Mouse (Mus musculus) liver, postnatal 0 days (tissue): ENCODE results near the gene Mfap3. TPM values are rescaled to one million over a fixed set of nuclear protein-coding genes. Genes with fewer than 3 reads are reported as not detected.
A peak's percentile ranks its signal among the peaks of the same experiment; 100 is the strongest.

Experiments
- ATAC-seq: fragments of 200-750 bp; cut with Nextera tagmentation; 2 replicates; pipeline ENCODE4 v1.8.0; 2017; ENCODE audit warnings: mild to moderate bottlenecking, moderate library complexity
- DNase-seq: peaks from one replicate; pipeline ENCODE4 v3.0.0-alpha.2; 2016
- H3K27ac ChIP-seq: fragments of 300-500 bp; sonication (generic); 2 replicates; pipeline ENCODE4 v1.5.1; 2014; ENCODE audit warnings: antibody characterized with exemption, moderate library complexity, mild to moderate bottlenecking, low read depth
- H3K27me3 ChIP-seq: fragments of 300-500 bp; sonication (generic); 2 replicates; pipeline ENCODE4 v1.6.1; 2014; ENCODE audit warnings: low read length, control low read depth, mixed read lengths; ENCODE audit not compliant: insufficient read depth
- H3K36me3 ChIP-seq: fragments of 300-500 bp; sonication (generic); replicated peaks from 2 replicates; pipeline ENCODE4 v1.6.1; 2014; ENCODE audit warnings: mild to moderate bottlenecking, control low read depth, low read length, moderate library complexity, mixed read lengths; ENCODE audit not compliant: insufficient read depth
- H3K4me1 ChIP-seq: fragments of 300-500 bp; sonication (generic); 2 replicates; pipeline ENCODE4 v1.6.1; 2014; ENCODE audit warnings: antibody characterized with exemption, mild to moderate bottlenecking, control low read depth; ENCODE audit not compliant: insufficient read depth
- H3K4me2 ChIP-seq: fragments of 300-500 bp; sonication (generic); 2 replicates; pipeline ENCODE4 v1.6.1; 2014; ENCODE audit warnings: low read depth, mild to moderate bottlenecking, low read length, moderate library complexity, mixed read lengths
- H3K4me3 ChIP-seq: fragments of 300-500 bp; sonication (generic); 2 replicates; pipeline ENCODE4 v1.5.1; 2014; ENCODE audit warnings: low read depth, low read length
- H3K9ac ChIP-seq: fragments of 300-500 bp; sonication (generic); replicated peaks from 2 replicates; pipeline ENCODE4 v1.6.1; 2014; ENCODE audit warnings: mild to moderate bottlenecking, moderate library complexity
- H3K9me3 ChIP-seq: fragments of 300-500 bp; sonication (generic); 2 replicates; pipeline ENCODE4 v1.6.1; 2016; ENCODE audit warnings: mild to moderate bottlenecking, control low read depth, low read length, mixed read lengths
- CTCF ChIP-seq: sonication (generic); IDR thresholded peaks from 2 replicates; pipeline ENCODE4 v1.5.1; 2016; ENCODE audit warnings: antibody characterized with exemption, low read depth
- EP300 ChIP-seq: IDR thresholded peaks from 2 replicates; pipeline ENCODE4 v1.6.1; 2016; ENCODE audit warnings: antibody characterized with exemption, low read depth, mild to moderate bottlenecking
- WGBS: fragments of 180-500 bp; shearing (Covaris S2); extraction: QIAGEN DNeasy Blood & Tissue Kit; methylation state at CpG from one replicate; pipeline ENCODE4 v1.1.7; 2014; ENCODE audit not compliant: insufficient replicate concordance; 5-methylcytosine and 5-hydroxymethylcytosine counted together
- polyA plus RNA-seq: library from polyadenylated mRNA; unstranded; fragments of >200 nt; fragmentation: Nextera tagmentation; extraction: Ambion mirVana; gene quantifications from 2 replicates; pipeline ENCODE4 v1.2.1, GENCODE M21; 2015

The Mfap3 gene
- polyA plus RNA-seq: 11.7 and 13.6 TPM in 2 replicates

DNA sequence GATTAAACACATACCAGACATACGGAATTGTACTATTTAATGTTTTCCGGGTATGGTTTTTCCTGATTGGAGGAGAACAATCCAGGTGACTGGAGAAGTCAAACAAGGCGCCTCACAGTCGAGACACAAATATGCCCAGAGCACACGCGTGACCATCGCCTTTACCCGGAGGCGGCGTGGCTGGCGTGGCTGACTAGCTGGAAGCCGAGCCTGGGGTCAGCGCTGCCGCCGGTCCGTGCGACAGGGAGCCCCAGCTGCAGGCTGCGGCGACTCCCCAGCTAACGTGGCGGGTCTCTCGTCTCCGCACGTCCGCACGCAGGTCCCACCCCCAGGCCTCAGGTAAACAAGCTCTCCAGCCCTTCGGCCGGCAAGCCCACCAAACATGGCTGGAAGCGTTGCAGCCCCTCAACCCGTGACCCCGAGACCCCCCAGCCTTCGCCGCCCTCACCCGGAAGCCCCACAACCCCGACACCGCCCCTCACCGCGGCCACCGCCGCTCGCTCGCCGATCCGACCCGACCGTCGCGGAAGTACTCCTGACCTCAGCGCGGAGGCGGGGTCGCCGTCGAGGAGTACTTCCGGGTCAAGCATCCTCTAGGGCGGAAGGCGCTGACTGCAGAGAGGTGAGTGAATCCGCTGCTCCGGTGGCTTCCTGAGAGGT lies at the start of gene Mfap3, which contains the start of gene Fam114a2:
Gene Mfap3 (plus strand): TSS at position 574 of the 660 bp plus-strand sequence.
Gene Fam114a2 (minus strand): TSS at position 527 of the 660 bp plus-strand sequence.
- TF ChIP-seq CTCF (no peak), EP300 (no peak)
- H3K4me3 ChIP-seq: peak within 1 kb of the TSS; percentile 94
- H3K27me3 ChIP-seq: no peaks in the 10 kb centered on the region
- peak within 1 kb of the TSS; percentile 85 for H3K4me2 ChIP-seq
- peak within 1 kb of the TSS; percentile 91 for H3K9ac ChIP-seq
- H3K36me3 ChIP-seq: peaks cover 10% of the 10 kb centered on the region; the same call in 1 of the 2 replicates
- ATAC-seq: peak; percentile 98
- under 1% methylated on average over 52 of the region's 59 CpGs for WGBS
- peak within 1 kb of the TSS; percentile 87 for H3K27ac ChIP-seq
- H3K4me1 ChIP-seq: peaks cover 12% of the 10 kb centered on the region
- no peaks in the 10 kb centered on the region for H3K9me3 ChIP-seq
- DNase-seq: peak; percentile 96

DNA sequence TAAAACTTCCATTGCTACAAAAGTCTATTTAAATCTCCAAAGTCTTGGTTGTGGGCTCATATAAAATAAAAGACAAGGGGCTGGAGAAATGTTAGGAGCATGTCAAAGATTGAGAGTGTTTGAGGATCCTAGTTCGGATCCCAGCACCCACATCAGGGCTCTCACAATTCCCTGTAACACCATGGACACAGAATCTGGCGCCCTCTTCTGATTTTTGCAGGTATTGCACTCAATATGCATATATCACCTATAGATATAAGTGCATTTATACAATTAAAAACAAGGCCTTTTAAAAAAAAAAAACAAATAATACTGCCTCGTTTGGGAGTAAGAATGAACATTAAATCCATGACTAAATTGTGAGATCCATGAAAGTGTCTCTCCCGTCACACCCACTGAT lies 49.8 kb upstream of the Mfap3 start:
- Histone ChIP-seq H3K4me3 (no peak overlapping the region), H3K27me3 (no peaks in the 10 kb centered on the region), H3K36me3 (no peaks in the 10 kb centered on the region), H3K9ac (no peak overlapping the region), H3K4me2 (no peak overlapping the region), H3K4me1 (0 out of 2 replicates have a peak, but pooled peaks cover 3% of the 10 kb centered on the region), H3K27ac (no peak overlapping the region), H3K9me3 (no peaks in the 10 kb centered on the region)
- no peak for DNase-seq
- ATAC-seq: no peak
- WGBS: 60% methylated on average over 4 of the region's 4 CpGs
- peak; percentile 45 for TF ChIP-seq CTCF
- TF ChIP-seq EP300: no peak

DNA sequence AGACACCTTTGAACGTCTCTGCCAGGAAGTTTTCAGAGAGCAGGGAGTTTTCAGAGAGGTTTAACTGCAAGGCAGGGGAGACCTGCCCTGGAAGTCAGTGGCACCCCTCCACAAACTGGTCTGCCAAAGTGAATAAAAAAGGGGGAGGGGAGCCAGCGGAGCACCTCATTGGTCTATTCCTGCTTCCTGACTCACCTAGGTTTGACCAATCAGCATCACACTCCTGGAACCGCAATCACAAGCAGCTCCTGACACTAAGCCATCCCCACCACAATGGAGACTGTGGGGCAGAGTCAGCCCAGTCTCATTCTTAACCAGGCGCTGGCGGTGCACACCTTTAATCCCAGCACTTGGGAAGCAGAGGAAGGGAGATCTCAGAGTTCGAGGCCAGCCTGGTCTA lies 48.4 kb upstream of the Mfap3 start:
- H3K36me3 ChIP-seq: no peaks in the 10 kb centered on the region
- H3K9me3 ChIP-seq: no peaks in the 10 kb centered on the region
- H3K27me3 ChIP-seq: no peaks in the 10 kb centered on the region
- 0 out of 2 replicates have a peak, but pooled peaks cover 3% of the 10 kb centered on the region for H3K4me1 ChIP-seq
- no peak overlapping the region for H3K9ac ChIP-seq
- H3K4me2 ChIP-seq: no peak overlapping the region
- H3K27ac ChIP-seq: no peak overlapping the region
- no peak for TF ChIP-seq CTCF
- no peak for TF ChIP-seq EP300
- H3K4me3 ChIP-seq: no peak overlapping the region
- DNase-seq: no peak
- 47% methylated on average over 6 of the region's 6 CpGs for WGBS
- ATAC-seq: no peak

GRCm38 (mm10) chr11:57470979-57471378 lies 47.5 kb upstream of the Mfap3 start:
- Histone ChIP-seq H3K27me3 (no peaks in the 10 kb centered on the region), H3K9ac (no peak overlapping the region), H3K27ac (no peak overlapping the region), H3K9me3 (no peaks in the 10 kb centered on the region), H3K36me3 (no peaks in the 10 kb centered on the region), H3K4me2 (no peak overlapping the region), H3K4me1 (0 out of 2 replicates have a peak, but pooled peaks cover 3% of the 10 kb centered on the region), H3K4me3 (no peak overlapping the region)
- TF ChIP-seq CTCF: no peak
- TF ChIP-seq EP300: no peak
- ATAC-seq (no peak), DNase-seq (no peak)
- 66% methylated on average over 7 of the region's 7 CpGs for WGBS

- TF ChIP-seq EP300 (no peak), CTCF (no peak)
- no peak for ATAC-seq
- H3K4me1 ChIP-seq: no peaks in the 10 kb centered on the region
- WGBS: 61% methylated on average over 6 of the region's 6 CpGs
- no peak overlapping the region for H3K4me3 ChIP-seq
- H3K9ac ChIP-seq: no peak overlapping the region
- H3K9me3 ChIP-seq: no peaks in the 10 kb centered on the region
- DNase-seq: no peak
- no peak overlapping the region for H3K4me2 ChIP-seq
- H3K27me3 ChIP-seq: no peaks in the 10 kb centered on the region
- H3K27ac ChIP-seq: no peak overlapping the region
- H3K36me3 ChIP-seq: no peaks in the 10 kb centered on the region
These were observed 44.0 kb upstream of the Mfap3 start for GRCm38 (mm10) chr11:57474296-57474941.

GRCm38 (mm10) chr11:57475119-57475518 lies 43.3 kb upstream of the Mfap3 start:
- Histone ChIP-seq H3K4me1 (no peaks in the 10 kb centered on the region), H3K9me3 (no peaks in the 10 kb centered on the region), H3K27me3 (no peaks in the 10 kb centered on the region), H3K27ac (no peak overlapping the region), H3K9ac (no peak overlapping the region), H3K36me3 (no peaks in the 10 kb centered on the region), H3K4me3 (no peak overlapping the region), H3K4me2 (no peak overlapping the region)
- ATAC-seq (no peak), DNase-seq (peak; percentile 54)
- 36% methylated on average over 6 of the region's 6 CpGs for whole genome bisulfite sequencing
- TF ChIP-seq CTCF (peak; percentile 76), EP300 (no peak)
